ENCODE assay signal across 16 mouse cellular contexts in genomic region chr11:107397326-107397998, GRCm38 (mm10).
DNase-seq lines count a peak whose midpoint lies in the region; ATAC-seq and TF ChIP-seq lines count a peak whose summit lies in the region.
"Had no signal": no experiment of that assay in that cellular context is flagged by ENCODE, and none has a peak within 500 bp of the region (broad histone marks: within the 10 kb centered on the region; RNA-seq: fewer than 3 reads in every experiment).

No protein-coding gene starts in this region.

- no peak overlapping the region for H3K4me3 ChIP-seq in intestine, embryonic 15.5 days (replicated peaks)
- no peak overlapping the region for H3K4me3 ChIP-seq in intestine, postnatal 0 days (ENCODE audit: low read depth, low read length)
- no peak overlapping the region for H3K4me3 ChIP-seq in liver, postnatal 0 days (ENCODE audit: low read depth, low read length)
- H3K4me3 ChIP-seq in hindbrain, embryonic 10.5 days, result no peak overlapping the region
- H3K4me3 ChIP-seq: embryonic facial prominence, embryonic 13.5 days; midbrain, embryonic 15.5 days; neural tube, embryonic 13.5 days had no signal

- no peaks in the 10 kb centered on the region for H3K36me3 ChIP-seq in intestine, embryonic 15.5 days
- H3K36me3 ChIP-seq in intestine, postnatal 0 days (ENCODE audit: control insufficient read depth, insufficient read depth), result no peaks in the 10 kb centered on the region
- H3K36me3 ChIP-seq in liver, postnatal 0 days (replicated peaks; ENCODE audit: insufficient read depth, low read length), result no peaks in the 10 kb centered on the region
- H3K36me3 ChIP-seq in hindbrain, embryonic 10.5 days, result no peaks in the 10 kb centered on the region
- H3K36me3 ChIP-seq: embryonic facial prominence, embryonic 13.5 days; midbrain, embryonic 15.5 days; neural tube, embryonic 13.5 days had no signal

- DNase-seq in MEL-GATA-1-ER (ENCODE audit: extremely low read depth, low read depth), result peak; percentile 47
- peak; percentile 65 for DNase-seq in liver, postnatal 0 days
- no peak for DNase-seq in hindbrain, embryonic 10.5 days (ENCODE audit: low spot score)
- DNase-seq in cerebellum, adult 9-11 months, result no peak
- DNase-seq: adrenal gland, postnatal 36 days; cerebellum, adult 2 months; lung, postnatal 14 days; right cerebral cortex, adult 18-20 months had no signal

- 51% methylated on average over 10 of the region's 10 CpGs for WGBS in intestine, embryonic 15.5 days
- 37% methylated on average over 10 of the region's 10 CpGs for WGBS in intestine, postnatal 0 days
- 44% methylated on average over 10 of the region's 10 CpGs for WGBS in liver, postnatal 0 days (ENCODE audit: insufficient replicate concordance)
- 87% methylated on average over 10 of the region's 10 CpGs for WGBS in hindbrain, embryonic 10.5 days

- no peak overlapping the region for H3K4me2 ChIP-seq in intestine, embryonic 15.5 days (replicated peaks)
- H3K4me2 ChIP-seq in intestine, postnatal 0 days (replicated peaks; ENCODE audit: low read depth), result no peak overlapping the region
- H3K4me2 ChIP-seq in liver, postnatal 0 days (ENCODE audit: low read depth, low read length), result peak overlapping the region; percentile 54
- H3K4me2 ChIP-seq: embryonic facial prominence, embryonic 13.5 days; midbrain, embryonic 15.5 days; neural tube, embryonic 13.5 days had no signal

- no peak overlapping the region for H3K27ac ChIP-seq in intestine, embryonic 15.5 days
- no peak overlapping the region for H3K27ac ChIP-seq in intestine, postnatal 0 days (ENCODE audit: low read depth, low read length)
- peak overlapping the region; percentile 60 for H3K27ac ChIP-seq in liver, postnatal 0 days (ENCODE audit: low read depth)
- H3K27ac ChIP-seq in hindbrain, embryonic 10.5 days, result no peak overlapping the region
- H3K27ac ChIP-seq: embryonic facial prominence, embryonic 13.5 days; midbrain, embryonic 15.5 days; neural tube, embryonic 13.5 days had no signal

- H3K27me3 ChIP-seq in intestine, embryonic 15.5 days (replicated peaks), result no peaks in the 10 kb centered on the region
- H3K27me3 ChIP-seq in intestine, postnatal 0 days (replicated peaks; ENCODE audit: control insufficient read depth, insufficient read depth, low read length), result no peaks in the 10 kb centered on the region
- H3K27me3 ChIP-seq in liver, postnatal 0 days (ENCODE audit: insufficient read depth, low read length), result no peaks in the 10 kb centered on the region
- H3K27me3 ChIP-seq in hindbrain, embryonic 10.5 days (ENCODE audit: insufficient read depth, poor library complexity, severe bottlenecking), result no peaks in the 10 kb centered on the region
- H3K27me3 ChIP-seq: CH12.LX; embryonic facial prominence, embryonic 13.5 days; midbrain, embryonic 15.5 days; neural tube, embryonic 13.5 days had no signal

- no peak for TF ChIP-seq CTCF in intestine, postnatal 0 days (IDR thresholded peaks at IDR 0.05; ENCODE audit: low read depth)
- no peak for TF ChIP-seq CTCF in liver, postnatal 0 days (IDR thresholded peaks at IDR 0.05; ENCODE audit: low read depth)

- TF ChIP-seq EP300 in liver, postnatal 0 days (IDR thresholded peaks at IDR 0.05; ENCODE audit: low read depth), result peak; percentile 91

- ATAC-seq in intestine, embryonic 15.5 days, result peak; percentile 66; the same call in 1 of the 2 replicates
- ATAC-seq in intestine, postnatal 0 days, result no peak
- ATAC-seq in common myeloid progenitor, adult 5-6 weeks (replicated peaks; ENCODE audit: low read depth, poor library complexity, severe bottlenecking), result peak; percentile 53
- ATAC-seq in liver, postnatal 0 days, result peak; percentile 98
- ATAC-seq: inflammation-experienced regulatory T-cells, adult 6 months; midbrain, embryonic 15.5 days had no signal

- no peak overlapping the region for H3K9ac ChIP-seq in intestine, embryonic 15.5 days
- H3K9ac ChIP-seq in intestine, postnatal 0 days (ENCODE audit: low read depth, low read length), result no peak overlapping the region
- H3K9ac ChIP-seq in liver, postnatal 0 days (replicated peaks), result 0 out of 2 replicates have a peak overlapping the region, but pooled peaks have one; percentile 3
- H3K9ac ChIP-seq: embryonic facial prominence, embryonic 13.5 days; midbrain, embryonic 15.5 days; neural tube, embryonic 13.5 days had no signal

- no peaks in the 10 kb centered on the region for H3K9me3 ChIP-seq in intestine, embryonic 15.5 days
- no peaks in the 10 kb centered on the region for H3K9me3 ChIP-seq in intestine, postnatal 0 days (ENCODE audit: control insufficient read depth)
- no peaks in the 10 kb centered on the region for H3K9me3 ChIP-seq in liver, postnatal 0 days (ENCODE audit: low read length)
- no peaks in the 10 kb centered on the region for H3K9me3 ChIP-seq in hindbrain, embryonic 10.5 days
- H3K9me3 ChIP-seq: embryonic facial prominence, embryonic 13.5 days; midbrain, embryonic 15.5 days; neural tube, embryonic 13.5 days had no signal

- peaks cover 4% of the 10 kb centered on the region; the same call in 1 of the 2 replicates for H3K4me1 ChIP-seq in intestine, embryonic 15.5 days (replicated peaks)
- H3K4me1 ChIP-seq in intestine, postnatal 0 days (replicated peaks; ENCODE audit: control insufficient read depth, insufficient read depth, low read length), result no peaks in the 10 kb centered on the region
- peaks cover 51% of the 10 kb centered on the region for H3K4me1 ChIP-seq in liver, postnatal 0 days (ENCODE audit: insufficient read depth)
- H3K4me1 ChIP-seq in hindbrain, embryonic 10.5 days (replicated peaks), result peaks cover 21% of the 10 kb centered on the region
- H3K4me1 ChIP-seq: midbrain, embryonic 15.5 days had no signal

Comparison
In these comparisons a context has a peak if more than half of its experiments do, and no peak if none do; other contexts are left out.
1. DNase-seq: peak in MEL-GATA-1-ER (single experiment) and liver, postnatal 0 days (single experiment); none in hindbrain, embryonic 10.5 days (single experiment) and cerebellum, adult 9-11 months (single experiment).